Mouse (Mus musculus): ENCODE data around the gene Rptor. TPM values are rescaled to one million over a fixed set of nuclear protein-coding genes. Genes with fewer than 3 reads are reported as not detected.
A peak's percentile ranks its signal among the peaks of the same experiment; 100 is the strongest.

Rptor gene
- total RNA-seq, 2 experiments from 2014 or later = 57.5 to 62.0 TPM

GRCm38 (mm10) chr11:119600286-119600685 is 2.4 kb upstream of the Rptor start:
- DNase-seq (ENCODE audit: low spot score in 2 of 2) = no peak
- intact Hi-C loops (cut with DNase I) = no loop called here

DNA sequence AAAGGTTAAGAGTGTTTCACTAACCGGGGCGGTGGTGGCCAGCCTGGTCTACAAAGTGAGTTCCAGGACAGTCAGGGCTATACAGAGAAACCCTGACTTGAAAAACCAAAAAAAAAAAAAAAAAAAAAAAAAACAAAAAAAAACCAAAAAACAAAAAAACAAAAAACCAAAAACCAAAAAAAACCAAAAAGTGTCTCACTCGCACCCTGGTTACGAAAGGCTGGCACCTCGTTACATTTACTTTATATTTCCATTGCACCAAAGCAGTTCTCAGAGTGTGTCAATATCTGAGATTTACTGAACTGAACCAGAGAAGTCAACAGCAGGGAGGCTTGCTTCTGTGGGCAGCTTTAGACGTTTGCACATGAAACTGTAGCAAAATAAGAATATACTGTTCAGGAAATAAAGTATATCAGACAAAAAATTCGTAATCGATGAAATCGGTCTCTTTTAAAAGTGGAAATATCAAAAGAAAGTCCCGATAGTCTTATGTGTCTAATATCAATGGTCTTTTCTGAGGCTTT is 466 bp upstream of the Rptor start:
- intact Hi-C loops (cut with DNase I) = loop anchor here (2.0 kb wide), 2 partner anchors 53 to 111 kb away; partner anchors contain the start of gene Endov

DNA sequence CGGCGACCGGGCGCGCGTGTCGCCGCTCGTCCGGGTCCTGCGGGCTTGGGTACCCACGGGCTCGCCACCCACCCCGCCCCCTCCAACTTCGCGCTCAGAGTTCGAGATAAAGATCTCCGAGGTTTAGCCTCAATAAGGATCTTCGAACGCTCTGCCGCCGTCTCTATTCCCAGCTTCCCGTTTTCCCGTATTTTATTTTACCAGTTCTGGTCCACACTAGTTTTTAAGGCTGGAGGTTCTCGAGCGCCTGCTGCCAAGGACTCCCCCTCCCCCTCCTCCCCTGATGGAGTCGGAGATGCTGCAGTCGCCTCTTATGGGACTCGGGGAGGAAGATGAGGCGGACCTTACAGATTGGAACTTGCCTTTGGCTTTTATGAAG is 811 bp downstream of the Rptor start:
- intact Hi-C loops (cut with DNase I) = loop anchor here (2.0 kb wide), 2 partner anchors 55 to 113 kb away; partner anchors contain the start of gene Endov
- DNase-seq (ENCODE audit: low spot score in 2 of 2) = no peak

More for the DNA sequence above, 466 bp upstream of the Rptor start:
- DNase-seq (ENCODE audit: low spot score in 2 of 2) = no peak

DNA sequence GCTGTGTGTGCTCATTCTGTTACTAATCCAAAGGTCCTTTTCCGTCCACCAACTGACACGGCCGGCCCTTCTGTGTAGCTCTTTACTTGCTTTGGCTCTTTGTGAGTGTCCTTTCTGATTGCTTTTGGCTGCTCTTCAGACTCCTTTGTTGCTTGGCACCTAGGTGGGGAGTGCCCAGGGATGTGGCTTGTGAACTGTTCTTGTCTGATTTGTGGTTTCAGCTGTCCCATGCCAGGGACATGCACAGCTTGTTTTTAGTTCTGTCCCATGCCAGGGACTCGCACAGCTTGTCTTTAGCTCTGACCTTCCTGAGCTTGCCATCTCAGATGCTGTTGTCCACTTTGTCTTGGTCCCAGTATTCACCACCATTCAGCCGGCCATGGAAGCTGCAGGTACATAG is 4.8 kb downstream of the Rptor start:
- DNase-seq (ENCODE audit: low spot score in 2 of 2) = no peak
- intact Hi-C loops (cut with DNase I) = no loop called here

DNA sequence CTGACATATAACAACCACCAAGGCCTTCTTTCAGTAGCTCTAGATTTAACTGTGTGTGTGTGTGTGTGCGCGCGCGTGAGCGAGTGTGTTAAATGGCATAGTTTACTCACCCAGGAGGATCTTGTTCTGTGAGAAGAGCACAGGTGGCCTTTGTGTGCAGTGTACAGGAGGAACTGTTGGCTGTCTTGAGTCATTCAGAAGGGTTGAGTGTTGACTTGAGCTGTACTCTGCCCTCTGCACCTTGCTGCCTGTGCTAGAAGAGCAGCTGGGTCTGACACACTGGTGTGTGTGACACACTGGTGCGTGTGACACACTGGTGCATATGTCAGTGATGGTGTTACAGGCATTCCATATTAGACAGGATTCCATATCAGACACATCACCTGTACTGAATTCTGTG is 8.8 kb downstream of the Rptor start:
- intact Hi-C loops (cut with DNase I) = no loop called here

DNA sequence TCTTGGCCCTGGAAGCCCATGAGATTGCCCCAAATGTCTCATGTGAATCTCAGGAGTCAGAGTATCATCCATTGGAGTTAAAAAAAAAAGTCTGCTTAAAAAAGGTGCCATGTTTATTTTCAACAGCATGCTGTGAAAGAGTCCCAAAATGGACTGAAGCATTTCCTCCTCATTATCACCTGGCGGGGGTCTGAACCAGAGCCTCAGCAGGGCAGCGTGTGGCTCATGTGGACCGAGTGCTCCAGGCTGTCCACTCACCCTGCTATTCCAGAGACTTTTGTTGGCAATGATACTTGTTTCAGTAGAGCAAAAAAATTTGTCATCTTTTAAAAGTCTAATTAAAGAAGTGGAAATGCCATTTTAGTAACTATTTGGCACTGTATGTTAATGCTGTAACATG is 9.5 kb downstream of the Rptor start:
- no peak for DNase-seq (ENCODE audit: low spot score in 2 of 2)
- intact Hi-C loops (cut with DNase I) = no loop called here

More for the DNA sequence above, 8.8 kb downstream of the Rptor start:
- DNase-seq (ENCODE audit: low spot score in 2 of 2) = no peak

GRCm38 (mm10) chr11:119615087-119615486 is 12.4 kb downstream of the Rptor start:
- intact Hi-C loops (cut with DNase I) = no loop called here
- no peak for DNase-seq (ENCODE audit: low spot score in 2 of 2)

DNA sequence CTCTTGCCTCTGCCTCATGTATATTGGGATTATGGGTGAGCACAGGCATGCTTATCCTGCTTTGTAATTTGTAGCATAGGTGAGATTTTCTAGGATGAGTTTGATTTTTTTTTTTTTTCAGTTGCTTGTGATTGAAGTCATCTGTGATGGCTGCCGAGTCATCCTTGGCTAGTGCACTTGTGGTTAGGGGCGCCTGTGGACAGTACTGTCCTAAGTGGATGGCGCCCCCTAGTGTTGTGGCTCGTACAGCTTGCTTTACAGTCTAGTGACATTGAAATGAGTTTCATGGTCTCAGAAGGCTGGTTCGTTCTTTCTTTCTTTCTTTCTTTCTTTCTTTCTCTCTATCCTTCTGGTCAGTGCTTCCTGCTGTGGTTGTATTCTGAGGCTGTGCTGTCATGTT is 16.1 kb downstream of the Rptor start:
- intact Hi-C loops (cut with DNase I) = loop anchor here (1.0 kb wide), 1 partner anchor 115 kb away; no protein-coding TSS in a partner anchor
- DNase-seq (ENCODE audit: low spot score in 2 of 2) = peak; percentile 49 to 64

DNA sequence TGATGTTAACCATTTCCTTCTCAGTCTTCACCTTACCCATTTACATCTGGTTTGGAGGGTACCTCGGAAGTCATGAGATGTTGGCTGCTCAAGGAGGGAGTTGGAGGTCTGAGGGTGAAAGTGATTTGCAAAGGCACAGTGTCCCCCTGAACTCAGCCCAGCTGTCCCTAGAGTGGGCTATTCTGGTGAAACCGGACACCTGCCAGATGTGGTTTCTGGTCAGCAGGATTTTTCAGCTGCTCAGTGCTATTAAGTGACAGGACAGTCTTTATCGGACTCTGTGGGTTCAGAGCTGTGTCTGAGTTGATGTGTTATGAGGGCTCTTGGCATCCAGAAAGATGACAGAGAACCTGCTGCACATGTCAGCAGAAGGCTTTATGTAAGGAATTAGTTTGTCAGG is 18.6 kb downstream of the Rptor start:
- intact Hi-C loops (cut with DNase I) = no loop called here
- DNase-seq (ENCODE audit: low spot score in 2 of 2) = no peak

- intact Hi-C loops (cut with DNase I) = no loop called here
Measured at GRCm38 (mm10) chr11:119623800-119624199, 21.1 kb downstream of the Rptor start.

GRCm38 (mm10) chr11:119624401-119624800 is 21.7 kb downstream of the Rptor start:
- DNase-seq (ENCODE audit: low spot score in 2 of 2) = no peak
- intact Hi-C loops (cut with DNase I) = no loop called here

More at GRCm38 (mm10) chr11:119623800-119624199, 21.1 kb downstream of the Rptor start:
- no peak for DNase-seq (ENCODE audit: low spot score in 2 of 2)

DNA sequence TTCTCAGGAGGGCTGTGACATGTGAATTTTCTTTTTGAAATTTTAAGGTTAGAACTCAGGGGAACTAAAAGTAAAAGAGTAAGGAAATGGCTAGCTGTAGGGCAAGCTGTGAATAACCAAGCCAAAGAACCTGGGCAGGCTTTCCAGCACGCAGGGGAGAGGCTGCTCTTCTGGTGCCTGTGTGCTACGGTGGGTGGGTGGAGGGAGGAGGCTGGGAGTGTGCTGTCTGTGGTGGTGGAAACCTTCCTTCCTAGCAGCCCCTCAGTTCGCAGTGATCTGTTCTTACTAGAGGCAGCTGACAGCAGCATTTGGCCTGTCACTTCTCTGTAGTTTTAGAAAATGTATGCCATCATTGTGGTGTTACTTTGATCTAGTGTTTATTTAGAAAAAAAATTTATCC is 22.2 kb downstream of the Rptor start:
- DNase-seq (ENCODE audit: low spot score in 2 of 2) = no peak
- intact Hi-C loops (cut with DNase I) = no loop called here

- intact Hi-C loops (cut with DNase I) = no loop called here
- no peak for DNase-seq (ENCODE audit: low spot score in 2 of 2)
Measured at GRCm38 (mm10) chr11:119625476-119625875, 22.8 kb downstream of the Rptor start.

DNA sequence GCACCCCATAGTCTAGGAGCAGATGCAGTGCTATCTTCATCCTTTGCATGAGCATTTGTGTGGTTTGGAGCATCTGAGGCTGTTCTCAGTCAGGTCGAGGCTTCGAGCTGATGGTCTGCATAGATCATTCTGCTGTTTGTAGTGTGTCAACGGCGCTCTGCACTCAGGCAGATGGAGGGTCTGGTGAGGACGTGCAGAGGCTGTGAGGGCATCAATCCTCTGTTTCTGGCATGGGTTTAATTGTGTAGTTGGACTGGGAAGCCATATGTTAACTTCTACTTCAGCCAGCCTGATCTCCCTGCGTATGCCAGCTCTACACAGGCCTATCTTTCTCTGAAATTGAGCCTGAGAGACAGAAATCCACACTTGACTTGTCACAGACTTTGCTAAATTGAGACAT is 23.2 kb downstream of the Rptor start:
- intact Hi-C loops (cut with DNase I) = no loop called here
- DNase-seq (ENCODE audit: low spot score in 2 of 2) = no peak

DNA sequence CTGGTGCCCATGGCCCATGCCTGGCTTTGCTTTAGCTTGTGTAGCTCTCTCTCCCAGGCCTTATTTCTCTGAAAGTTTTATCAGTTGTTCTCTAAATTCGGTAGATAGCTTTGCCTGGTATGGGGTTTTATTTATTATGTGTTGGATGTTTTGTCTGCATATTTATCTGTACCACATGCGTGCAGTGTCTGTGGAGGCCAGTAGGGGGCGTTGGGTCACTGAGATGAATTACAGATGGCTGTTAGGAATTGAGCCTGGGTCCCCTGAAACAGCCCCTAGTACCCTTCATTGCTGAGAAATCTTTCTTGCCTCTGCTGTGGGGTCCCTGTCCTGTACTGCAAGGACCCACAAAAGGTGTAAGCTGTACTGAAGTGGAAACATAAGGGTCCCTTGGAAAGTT is 24.5 kb downstream of the Rptor start:
- intact Hi-C loops (cut with DNase I) = no loop called here
- no peak for DNase-seq (ENCODE audit: low spot score in 2 of 2)

- DNase-seq (ENCODE audit: low spot score in 2 of 2) = no peak
- intact Hi-C loops (cut with DNase I) = no loop called here
Measured at GRCm38 (mm10) chr11:119629072-119629471, 26.4 kb downstream of the Rptor start.

DNA sequence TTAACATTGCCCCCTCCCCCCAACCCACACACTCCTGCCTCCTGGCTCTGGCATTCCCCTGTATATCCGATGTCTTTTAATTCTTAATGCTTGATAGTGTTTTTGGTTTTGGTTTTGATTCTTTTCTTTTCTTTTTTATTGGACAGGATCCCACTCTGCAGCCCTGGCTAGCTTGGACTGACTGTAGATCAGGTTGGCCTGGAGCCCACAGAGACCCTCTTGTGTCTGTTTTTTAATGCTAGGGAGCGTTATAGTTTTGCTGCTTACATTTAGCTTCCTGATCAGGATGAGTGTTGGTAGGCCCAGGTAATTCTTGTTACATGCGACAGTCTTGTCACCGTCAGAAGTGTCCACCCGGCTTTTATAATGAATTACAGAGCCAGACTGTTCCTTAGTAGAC is 27.6 kb downstream of the Rptor start:
- intact Hi-C loops (cut with DNase I) = no loop called here
- DNase-seq (ENCODE audit: low spot score in 2 of 2) = no peak

DNA sequence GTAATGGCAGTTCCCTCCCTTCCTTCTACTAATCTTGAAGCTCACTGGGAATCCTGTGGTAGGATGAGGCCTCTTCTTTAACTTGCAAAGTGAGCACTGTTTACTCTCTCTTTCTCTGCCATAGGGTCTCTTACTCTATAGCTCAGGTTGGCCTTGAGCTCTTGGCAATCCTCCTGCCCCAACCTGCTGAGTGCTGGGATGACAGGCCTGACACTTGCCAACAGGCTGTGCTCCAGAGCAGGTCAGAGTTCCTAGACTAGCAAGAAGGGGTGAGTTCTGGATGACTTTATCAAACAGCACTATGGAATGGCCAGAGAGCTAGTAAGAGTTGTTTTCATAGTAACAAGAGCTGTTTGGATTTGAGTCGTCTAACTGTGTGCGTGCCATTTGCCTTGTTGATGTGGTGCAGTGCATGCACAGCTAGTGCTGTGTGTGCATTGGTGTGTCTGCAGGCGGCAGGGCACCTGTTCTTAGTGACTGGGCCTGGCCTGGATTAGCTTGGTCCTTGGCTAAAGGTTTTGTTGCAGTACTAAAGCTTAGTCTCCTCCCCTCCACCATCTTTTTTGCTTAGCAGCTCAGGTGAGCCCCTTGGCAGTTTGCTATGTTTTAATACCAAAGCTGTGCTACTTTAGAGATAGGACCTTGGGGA is 28.6 kb downstream of the Rptor start:
- no peak for DNase-seq (ENCODE audit: low spot score in 2 of 2)
- intact Hi-C loops (cut with DNase I) = no loop called here

- no peak for DNase-seq (ENCODE audit: low spot score in 2 of 2)
- intact Hi-C loops (cut with DNase I) = no loop called here
Measured at GRCm38 (mm10) chr11:119636371-119636883, 33.7 kb downstream of the Rptor start.

DNA sequence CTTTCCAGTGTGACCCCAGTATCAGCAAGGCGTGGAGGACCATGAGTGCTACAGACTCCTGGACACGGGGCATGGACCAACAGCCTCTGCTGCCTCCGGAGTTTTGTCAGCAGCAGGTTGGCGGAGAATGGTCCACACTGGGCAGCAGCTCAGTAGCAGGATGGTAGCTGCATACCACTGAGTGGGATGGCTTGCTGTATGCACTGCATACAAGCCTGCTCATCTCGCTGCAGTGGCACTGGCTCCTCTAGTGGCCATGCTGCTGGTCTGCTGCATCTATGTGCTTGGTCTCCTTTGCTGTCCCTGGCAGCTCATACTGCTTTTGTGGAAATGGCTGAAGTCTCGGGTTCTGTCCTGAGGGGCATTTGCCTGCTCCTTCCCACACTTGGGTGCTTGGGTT is 34.8 kb downstream of the Rptor start:
- no peak for DNase-seq (ENCODE audit: low spot score in 2 of 2)
- intact Hi-C loops (cut with DNase I) = no loop called here

DNA sequence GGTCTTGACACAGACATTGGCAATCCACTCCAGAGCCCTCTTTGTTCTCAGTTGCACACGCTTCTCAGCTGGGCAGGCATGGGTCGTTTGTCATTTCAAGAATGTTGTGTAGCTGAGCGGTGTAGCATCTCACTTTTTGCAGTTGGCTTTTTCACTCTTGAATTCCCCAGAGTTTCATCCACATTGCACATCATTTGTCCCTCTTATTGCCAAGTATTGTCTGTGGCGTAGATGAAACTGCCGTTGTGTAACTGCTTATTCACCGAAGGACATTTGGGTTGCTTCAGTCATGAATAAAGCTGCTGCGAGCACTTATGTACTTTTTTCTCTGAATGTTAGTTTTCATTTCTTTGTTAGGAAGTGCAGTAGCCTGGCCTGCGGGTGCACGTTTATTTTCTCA is 37.8 kb downstream of the Rptor start:
- intact Hi-C loops (cut with DNase I) = no loop called here
- DNase-seq (ENCODE audit: low spot score in 2 of 2) = no peak

Measured in left cerebral cortex, postnatal 25 days (tissue).